Mouse (Mus musculus) E14TG2a.4 (cell line): ENCODE measurements around the gene Lamtor1.

Experiments used
- CTCF ChIP-seq: conservative IDR thresholded peaks from 2 replicates; pipeline ENCODE4 v1.5.1; 2014; ENCODE audit warnings: low read length
- POU5F1 ChIP-seq: IDR thresholded peaks from 2 replicates; pipeline ENCODE4 v1.6.1; 2014; ENCODE audit warnings: low read length, borderline replicate concordance

- no peak for TF ChIP-seq CTCF
- no peak for TF ChIP-seq POU5F1
Observed at GRCm38 (mm10) chr7:101884160-101884559, 21.5 kb upstream of the Lamtor1 start.
